Mouse (Mus musculus) natural killer cell, adult 2 months (primary cell): ENCODE measurements around the gene Plk5.

Experiments used
- DNase-seq, 2 experiments: peaks; one replicate each; pipeline ENCODE4 v3.0.0; 2022; ENCODE audit warnings: low spot score in 2 of 2

Gene Plk5

GRCm38 (mm10) chr10:80357994-80358639 lies 1.9 kb downstream of the Plk5 start:
- no peak for DNase-seq

- DNase-seq, result no peak
These were observed 7.5 kb downstream of the Plk5 start for GRCm38 (mm10) chr10:80363734-80364133.

- DNase-seq, result no peak
These were observed 9.5 kb downstream of the Plk5 start for GRCm38 (mm10) chr10:80365736-80366135.

GRCm38 (mm10) chr10:80367954-80368353 lies 11.7 kb downstream of the Plk5 start:
- DNase-seq, result no peak

- DNase-seq, result no peak
These were observed 12.1 kb downstream of the Plk5 start for GRCm38 (mm10) chr10:80368392-80368791.

- DNase-seq, result peak in 1 of 2 experiments; percentile 37
These were observed 13.9 kb downstream of the Plk5 start for GRCm38 (mm10) chr10:80369995-80370747.

GRCm38 (mm10) chr10:80371411-80371966 lies 15.2 kb downstream of the Plk5 start:
- DNase-seq, result peak; percentile 69 to 86

- DNase-seq, result no peak
These were observed 15.7 kb downstream of the Plk5 start for GRCm38 (mm10) chr10:80371983-80372382.

GRCm38 (mm10) chr10:80372706-80373105 lies 16.4 kb downstream of the Plk5 start:
- DNase-seq, result no peak

- peak; percentile 71 to 83 for DNase-seq
These were observed 17.8 kb downstream of the Plk5 start for GRCm38 (mm10) chr10:80374063-80374462.

GRCm38 (mm10) chr10:80376160-80376559 lies 19.9 kb downstream of the Plk5 start:
- DNase-seq, result peak; percentile 85 to 92

GRCm38 (mm10) chr10:80377716-80378115 lies 21.5 kb downstream of the Plk5 start:
- peak in 1 of 2 experiments; percentile 50 for DNase-seq

- no peak for DNase-seq
These were observed 26.5 kb downstream of the Plk5 start for GRCm38 (mm10) chr10:80382641-80383365.

- DNase-seq, result no peak
These were observed 27.2 kb downstream of the Plk5 start for GRCm38 (mm10) chr10:80383431-80383830.

- no peak for DNase-seq
These were observed 27.9 kb downstream of the Plk5 start for GRCm38 (mm10) chr10:80384115-80384639.

GRCm38 (mm10) chr10:80384709-80385108 lies 28.4 kb downstream of the Plk5 start:
- no peak for DNase-seq

- DNase-seq, result no peak
These were observed 29.1 kb downstream of the Plk5 start for GRCm38 (mm10) chr10:80385310-80385709.

- no peak for DNase-seq
These were observed 29.8 kb downstream of the Plk5 start for GRCm38 (mm10) chr10:80385811-80386734.

GRCm38 (mm10) chr10:80386735-80387471 lies 30.6 kb downstream of the Plk5 start:
- DNase-seq, result no peak

- peak; percentile 64 to 79 for DNase-seq
These were observed 31.3 kb downstream of the Plk5 start, which contains the start of gene Mex3d for GRCm38 (mm10) chr10:80387522-80387959. Mex3d (minus strand) TSS chr10:80387659.
